Mouse (Mus musculus): Measurements from ENCODE around the gene Gm13278. TPM values are rescaled to one million over a fixed set of nuclear protein-coding genes. Genes with fewer than 3 reads are reported as not detected.
"Not testable (repeated sequence)": the region's sequence is repeated elsewhere in the genome, so short reads cannot be mapped to it uniquely, and the experiment has no call there.

The Gm13278 gene
- polyA plus RNA-seq, 1 experiment from 2014 or later: not detected

- not testable (repeated sequence) for H3K27me3 ChIP-seq (replicated peaks); H3K36me3 ChIP-seq; ATAC-seq (ENCODE audit: low FRiP score, low read depth); H3K9ac ChIP-seq; H3K4me1 ChIP-seq; H3K27ac ChIP-seq; H3K4me3 ChIP-seq; H3K9me3 ChIP-seq; H3K4me2 ChIP-seq (replicated peaks)
- no CpG with 5 or more reads among the region's 29 CpGs for WGBS
These were observed 11.6 kb downstream of the Gm13278 start, which contains the start of gene Gm13287 for GRCm38 (mm10) chr4:88802954-88803353. TSS of gene Gm13287 (plus strand) at chr4:88803254.

GRCm38 (mm10) chr4:88805231-88805630, 13.9 kb downstream of the Gm13278 start, which contains the start of gene Gm13288:
TSS of gene Gm13288 (plus strand) at chr4:88805531.
- not testable (repeated sequence) for H3K9me3 ChIP-seq; H3K9ac ChIP-seq; ATAC-seq (ENCODE audit: low FRiP score, low read depth); H3K27me3 ChIP-seq (replicated peaks); H3K27ac ChIP-seq; H3K4me1 ChIP-seq; H3K36me3 ChIP-seq; H3K4me3 ChIP-seq
- peak within 1 kb of the TSS; percentile 46 for H3K4me2 ChIP-seq (replicated peaks)
- no CpG with 5 or more reads among the region's 8 CpGs for WGBS

- H3K36me3 ChIP-seq; ATAC-seq (ENCODE audit: low FRiP score, low read depth); H3K27me3 ChIP-seq (replicated peaks); H3K9me3 ChIP-seq; H3K4me3 ChIP-seq; H3K27ac ChIP-seq; H3K9ac ChIP-seq; H3K4me1 ChIP-seq: not testable (repeated sequence)
- peak overlapping the region; percentile 46 for H3K4me2 ChIP-seq (replicated peaks)
- WGBS: 0% methylated on average over 6 of the region's 34 CpGs
These were observed 14.4 kb downstream of the Gm13278 start for GRCm38 (mm10) chr4:88805761-88806160.

- ATAC-seq (ENCODE audit: low FRiP score, low read depth): no peak
- WGBS: 68% methylated on average over 3 of the region's 3 CpGs
These were observed 24.6 kb downstream of the Gm13278 start, which contains the start of gene Ifna7 for GRCm38 (mm10) chr4:88815928-88816327. TSS of gene Ifna7 (plus strand) at chr4:88816228.

GRCm38 (mm10) chr4:88819659-88820058, 28.3 kb downstream of the Gm13278 start, which contains the start of gene Ifna11:
TSS of gene Ifna11 (plus strand) at chr4:88819959.
- H3K9ac ChIP-seq: no peak within 1 kb of the TSS
- no peaks in the 10 kb centered on the region for H3K4me1 ChIP-seq
- ATAC-seq (ENCODE audit: low FRiP score, low read depth): no peak
- H3K27ac ChIP-seq: no peak within 1 kb of the TSS
- H3K9me3 ChIP-seq: no peaks in the 10 kb centered on the region
- H3K36me3 ChIP-seq: no peaks in the 10 kb centered on the region
- H3K4me3 ChIP-seq: no peak within 1 kb of the TSS
- 83% methylated on average over 1 of the region's 1 CpGs for WGBS
- no peaks in the 10 kb centered on the region for H3K27me3 ChIP-seq (replicated peaks)
- no peak within 1 kb of the TSS for H3K4me2 ChIP-seq (replicated peaks)

More at GRCm38 (mm10) chr4:88815928-88816327, 24.6 kb downstream of the Gm13278 start, which contains the start of gene Ifna7:
- Histone ChIP-seq H3K9me3 (no peaks in the 10 kb centered on the region), H3K27me3 (replicated peaks) (no peaks in the 10 kb centered on the region), H3K4me2 (replicated peaks) (no peak within 1 kb of the TSS), H3K9ac (no peak within 1 kb of the TSS), H3K36me3 (no peaks in the 10 kb centered on the region), H3K27ac (no peak within 1 kb of the TSS), H3K4me1 (no peaks in the 10 kb centered on the region), H3K4me3 (no peak within 1 kb of the TSS)

GRCm38 (mm10) chr4:88822995-88823394, 31.6 kb downstream of the Gm13278 start:
- 27% methylated on average over 4 of the region's 4 CpGs for WGBS
- Histone ChIP-seq H3K9me3 (no peaks in the 10 kb centered on the region), H3K36me3 (no peaks in the 10 kb centered on the region), H3K4me3 (no peak overlapping the region), H3K9ac (no peak overlapping the region), H3K4me1 (no peaks in the 10 kb centered on the region), H3K27ac (no peak overlapping the region), H3K4me2 (replicated peaks) (no peak overlapping the region), H3K27me3 (replicated peaks) (no peaks in the 10 kb centered on the region)
- no peak for ATAC-seq (ENCODE audit: low FRiP score, low read depth)

GRCm38 (mm10) chr4:88827116-88827515, 35.8 kb downstream of the Gm13278 start, which contains the start of gene Ifna6:
TSS of gene Ifna6 (plus strand) at chr4:88827416.
- not testable (repeated sequence) for H3K9me3 ChIP-seq; H3K9ac ChIP-seq; H3K36me3 ChIP-seq; H3K4me1 ChIP-seq; H3K27ac ChIP-seq; H3K27me3 ChIP-seq (replicated peaks); H3K4me2 ChIP-seq (replicated peaks); ATAC-seq (ENCODE audit: low FRiP score, low read depth); H3K4me3 ChIP-seq

- no peak overlapping the region for H3K9ac ChIP-seq
- H3K27ac ChIP-seq: no peak overlapping the region
- no peak overlapping the region for H3K4me3 ChIP-seq
- H3K4me1 ChIP-seq: no peaks in the 10 kb centered on the region
- ATAC-seq (ENCODE audit: low FRiP score, low read depth): no peak
- H3K27me3 ChIP-seq (replicated peaks): no peaks in the 10 kb centered on the region
- no peaks in the 10 kb centered on the region for H3K9me3 ChIP-seq
- H3K4me2 ChIP-seq (replicated peaks): no peak overlapping the region
- WGBS: 33% methylated on average over 4 of the region's 4 CpGs
- H3K36me3 ChIP-seq: no peaks in the 10 kb centered on the region
These were observed 39.2 kb downstream of the Gm13278 start for GRCm38 (mm10) chr4:88830523-88830922.

GRCm38 (mm10) chr4:88835225-88835624, 43.9 kb downstream of the Gm13278 start, which contains the start of gene Ifna5:
TSS of gene Ifna5 (plus strand) at chr4:88835525.
- not testable (repeated sequence) for H3K4me2 ChIP-seq (replicated peaks); ATAC-seq (ENCODE audit: low FRiP score, low read depth); H3K4me3 ChIP-seq; H3K9ac ChIP-seq; H3K9me3 ChIP-seq; H3K27ac ChIP-seq; H3K36me3 ChIP-seq; H3K27me3 ChIP-seq (replicated peaks); H3K4me1 ChIP-seq
- 92% methylated on average over 1 of the region's 1 CpGs for WGBS

- 45% methylated on average over 3 of the region's 3 CpGs for WGBS
- Histone ChIP-seq H3K4me1 (no peaks in the 10 kb centered on the region), H3K27ac (no peak overlapping the region), H3K9me3 (no peaks in the 10 kb centered on the region), H3K4me3 (no peak overlapping the region), H3K4me2 (replicated peaks) (no peak overlapping the region), H3K36me3 (no peaks in the 10 kb centered on the region), H3K27me3 (replicated peaks) (no peaks in the 10 kb centered on the region), H3K9ac (no peak overlapping the region)
- no peak for ATAC-seq (ENCODE audit: low FRiP score, low read depth)
These were observed 47.5 kb downstream of the Gm13278 start for GRCm38 (mm10) chr4:88838828-88839227.

- H3K36me3 ChIP-seq: no peaks in the 10 kb centered on the region
- H3K4me1 ChIP-seq: no peaks in the 10 kb centered on the region
- H3K9ac ChIP-seq: no peak overlapping the region
- H3K27ac ChIP-seq: no peak overlapping the region
- no peak for ATAC-seq (ENCODE audit: low FRiP score, low read depth)
- H3K4me3 ChIP-seq: no peak overlapping the region
- no peak overlapping the region for H3K4me2 ChIP-seq (replicated peaks)
- 86% methylated on average over 3 of the region's 3 CpGs for WGBS
- H3K27me3 ChIP-seq (replicated peaks): no peaks in the 10 kb centered on the region
- no peaks in the 10 kb centered on the region for H3K9me3 ChIP-seq
These were observed 48.7 kb downstream of the Gm13278 start for GRCm38 (mm10) chr4:88840058-88840457.

- no peak for ATAC-seq (ENCODE audit: low FRiP score, low read depth)
- Histone ChIP-seq H3K4me1 (no peaks in the 10 kb centered on the region), H3K4me2 (replicated peaks) (no peak within 1 kb of the TSS), H3K9me3 (no peaks in the 10 kb centered on the region), H3K27ac (no peak within 1 kb of the TSS), H3K4me3 (no peak within 1 kb of the TSS), H3K27me3 (replicated peaks) (no peaks in the 10 kb centered on the region), H3K9ac (no peak within 1 kb of the TSS), H3K36me3 (no peaks in the 10 kb centered on the region)
- 54% methylated on average over 2 of the region's 2 CpGs for WGBS
These were observed 50.1 kb downstream of the Gm13278 start, which contains the start of gene Ifna4 for GRCm38 (mm10) chr4:88841438-88841911. TSS of gene Ifna4 (plus strand) at chr4:88841861.
